Mouse (Mus musculus) bone marrow, adult 2 months (tissue): ENCODE results near the gene Mmd2.

Experiments
- CTCF ChIP-seq: fragments of 200-500 bp; IDR thresholded peaks from 2 replicates; pipeline ENCODE4 v1.5.1; 2011; ENCODE audit warnings: low read length, control low read depth; ENCODE audit not compliant: control insufficient read depth, insufficient read depth
- POLR2A ChIP-seq: fragments of 200-500 bp; IDR thresholded peaks from 2 replicates; pipeline ENCODE4 v1.6.1; 2011; ENCODE audit warnings: low read depth, mild to moderate bottlenecking, control low read depth, low read length, borderline replicate concordance; ENCODE audit not compliant: control insufficient read depth

DNA sequence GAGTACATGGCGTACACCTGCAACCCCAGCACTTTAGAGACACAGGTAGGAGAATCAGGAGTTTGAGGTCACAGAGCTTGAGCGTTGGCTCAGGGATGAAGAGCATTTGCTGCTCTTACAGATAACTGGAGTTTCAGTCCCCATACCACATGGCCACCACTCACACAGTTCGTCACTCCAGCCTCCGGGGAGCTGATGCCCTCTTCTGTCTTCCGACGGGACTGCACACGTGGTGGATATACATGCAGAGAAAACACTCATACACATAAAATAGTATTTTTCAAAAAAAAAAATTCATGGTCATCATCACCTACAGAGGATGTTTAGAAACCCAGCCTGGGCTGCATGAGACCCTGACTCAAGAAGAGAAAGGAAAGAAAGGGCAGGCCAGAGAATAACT, 14.5 kb upstream of the Mmd2 start:
- no peak for TF ChIP-seq POLR2A
- TF ChIP-seq CTCF, result no peak
